Mouse (Mus musculus) brain, embryonic 18.5 days (tissue): ENCODE results near the gene Pank2.
"Not testable (repeated sequence)": the region's sequence is repeated elsewhere in the genome, so short reads cannot be mapped to it uniquely, and the experiment has no call there.

ENCODE experiments used
- DNase-seq: peaks from one replicate; pipeline ENCODE4 v3.0.0-alpha.2; 2012; ENCODE audit warnings: low read depth, low spot score

Gene Pank2

GRCm38 (mm10) chr2:131262213-131262672 lies at the start of gene Pank2:
Gene Pank2 (plus strand): TSS chr2:131262495.
- peak; percentile 98 for DNase-seq

- no peak for DNase-seq
These were observed 48.5 kb upstream of the Pank2 start for GRCm38 (mm10) chr2:131213773-131214172.

- no peak for DNase-seq
These were observed 46.1 kb upstream of the Pank2 start for GRCm38 (mm10) chr2:131215941-131216858.

GRCm38 (mm10) chr2:131220030-131220429 lies 42.3 kb upstream of the Pank2 start:
- DNase-seq: no peak

GRCm38 (mm10) chr2:131221853-131222515 lies 40.3 kb upstream of the Pank2 start:
- no peak for DNase-seq

GRCm38 (mm10) chr2:131222562-131222961 lies 39.7 kb upstream of the Pank2 start:
- DNase-seq: no peak

- DNase-seq: no peak
These were observed 38.7 kb upstream of the Pank2 start for GRCm38 (mm10) chr2:131223569-131223968.

- DNase-seq: no peak
These were observed 37.1 kb upstream of the Pank2 start for GRCm38 (mm10) chr2:131225178-131225577.

GRCm38 (mm10) chr2:131226669-131227068 lies 35.6 kb upstream of the Pank2 start:
- not testable (repeated sequence) for DNase-seq

GRCm38 (mm10) chr2:131227243-131227642 lies 35.1 kb upstream of the Pank2 start:
- no peak for DNase-seq

- DNase-seq: no peak
These were observed 29.7 kb upstream of the Pank2 start for GRCm38 (mm10) chr2:131232558-131232957.

GRCm38 (mm10) chr2:131233307-131234126 lies 28.8 kb upstream of the Pank2 start, which contains the start of gene Mavs:
Gene Mavs (plus strand): TSS chr2:131234063.
- peak; percentile 78 for DNase-seq

GRCm38 (mm10) chr2:131234127-131234650 lies 28.1 kb upstream of the Pank2 start:
- no peak for DNase-seq

GRCm38 (mm10) chr2:131234970-131235635 lies 27.2 kb upstream of the Pank2 start:
- DNase-seq: no peak

GRCm38 (mm10) chr2:131242180-131242579 lies 20.1 kb upstream of the Pank2 start:
- no peak for DNase-seq

- no peak for DNase-seq
These were observed 19.4 kb upstream of the Pank2 start for GRCm38 (mm10) chr2:131242929-131243328.

- no peak for DNase-seq
These were observed 8.5 kb upstream of the Pank2 start for GRCm38 (mm10) chr2:131253681-131254328.

- DNase-seq: no peak
These were observed 8.0 kb upstream of the Pank2 start for GRCm38 (mm10) chr2:131254329-131254713.

GRCm38 (mm10) chr2:131255738-131256137 lies 6.6 kb upstream of the Pank2 start:
- no peak for DNase-seq

- no peak for DNase-seq
These were observed 3.6 kb upstream of the Pank2 start for GRCm38 (mm10) chr2:131258693-131259092.
